Mouse (Mus musculus) brain, embryonic 14.5 days (tissue): ENCODE results near the gene Dennd5b.

ENCODE experiments used
- CTCF ChIP-seq: fragments of 200-500 bp; IDR thresholded peaks from 2 replicates; pipeline ENCODE4 v1.5.1; 2012; ENCODE audit warnings: inconsistent platforms, mild to moderate bottlenecking, moderate library complexity, borderline replicate concordance; ENCODE audit not compliant: insufficient read depth, insufficient read length; ENCODE audit errors: extremely low read depth
- POLR2A ChIP-seq: fragments of 200-500 bp; IDR thresholded peaks from 2 replicates; pipeline ENCODE4 v1.6.1; 2012; ENCODE audit warnings: mild to moderate bottlenecking, inconsistent platforms, borderline replicate concordance; ENCODE audit not compliant: poor library complexity, insufficient read depth, insufficient read length, severe bottlenecking; ENCODE audit errors: extremely low read depth

- TF ChIP-seq CTCF (no peak), POLR2A (no peak)
These were observed 43.5 kb downstream of the Dennd5b start for GRCm38 (mm10) chr6:149057947-149058391.
